In the genomic region with DNA sequence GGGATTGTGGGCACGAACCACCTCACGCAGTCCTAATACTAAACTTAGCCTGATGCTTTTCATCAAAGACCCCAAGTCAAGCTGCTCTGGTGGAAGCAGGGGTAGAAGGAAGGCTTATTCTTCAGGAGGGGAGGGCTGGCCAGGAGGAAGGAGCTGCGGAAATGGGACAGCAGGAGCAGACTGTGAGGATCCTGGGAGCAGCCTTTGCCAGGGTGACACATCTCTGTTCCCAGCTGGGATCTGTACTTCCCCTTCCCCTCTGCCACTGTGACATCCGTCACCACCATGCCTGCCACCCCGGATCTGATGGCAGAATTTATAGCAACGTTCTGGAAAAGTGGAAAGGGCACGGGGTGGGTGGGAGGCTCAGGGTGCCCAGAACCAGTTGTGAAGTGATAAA, we compare ENCODE assay signal across 22 mouse cellular contexts.
DNase-seq lines count a peak whose midpoint lies in the region; ATAC-seq and TF ChIP-seq lines count a peak whose summit lies in the region.
"Had no signal": no experiment of that assay in that cellular context is flagged by ENCODE, and none has a peak within 500 bp of the region (broad histone marks: within the 10 kb centered on the region; RNA-seq: fewer than 3 reads in every experiment).

No protein-coding gene starts in this region.

- 50% methylated on average over 7 of the region's 7 CpGs for WGBS in lung, postnatal 0 days

- no peak; the same call in 1 of the 2 replicates for TF ChIP-seq EP300 in lung, postnatal 0 days (IDR thresholded peaks at IDR 0.05)

- no peaks in the 10 kb centered on the region for H3K9me3 ChIP-seq in lung, postnatal 0 days (ENCODE audit: low read length)
- H3K9me3 ChIP-seq: embryonic facial prominence, embryonic 12.5 days; forebrain, embryonic 12.5 days; hindbrain, embryonic 13.5 days had no signal

- H3K4me1 ChIP-seq in lung, postnatal 0 days (ENCODE audit: insufficient read depth, low read depth, low read length), result no peaks in the 10 kb centered on the region
- H3K4me1 ChIP-seq: embryonic facial prominence, embryonic 12.5 days; hindbrain, embryonic 13.5 days had no signal

- H3K9ac ChIP-seq in lung, postnatal 0 days (replicated peaks; ENCODE audit: low read depth), result no peak overlapping the region
- H3K9ac ChIP-seq: embryonic facial prominence, embryonic 12.5 days; forebrain, embryonic 12.5 days; hindbrain, embryonic 13.5 days had no signal

- H3K4me2 ChIP-seq in lung, postnatal 0 days (replicated peaks; ENCODE audit: low read depth, low read length), result no peak overlapping the region
- H3K4me2 ChIP-seq: embryonic facial prominence, embryonic 12.5 days; forebrain, embryonic 12.5 days; hindbrain, embryonic 13.5 days had no signal

- DNase-seq in layer of hippocampus, adult 2 months (ENCODE audit: low spot score in 2 of 2), result peak in 1 of 2 experiments; percentile 30
- DNase-seq in layer of hippocampus, adult 11-12 months (ENCODE audit: low spot score), result no peak
- DNase-seq in brain, adult 2 months (ENCODE audit: low read depth, low spot score), result peak; percentile 17
- peak; percentile 54 for DNase-seq in lung, postnatal 0 days (ENCODE audit: low spot score)
- DNase-seq in lung, postnatal 36 days, result peak; percentile 21
- DNase-seq in urinary bladder, adult 18-20 months (ENCODE audit: low spot score in 2 of 2), result no peak
- no peak for DNase-seq in frontal cortex, adult 2 months (ENCODE audit: extremely low spot score in 1 of 2, low spot score in 1 of 2)
- DNase-seq: adrenal gland, adult 2 months; adrenal gland, postnatal 25 days; cerebellum, adult 8-10 months; cerebellum, postnatal 14 days; embryo, embryonic 11 days; gastrocnemius, postnatal 36 days; heart, adult 11 months; heart, postnatal 14 days had no signal

- peak overlapping the region; percentile 5; the same call in 1 of the 2 replicates for H3K27ac ChIP-seq in layer of hippocampus, adult 2 months
- no peak overlapping the region for H3K27ac ChIP-seq in lung, postnatal 0 days (ENCODE audit: low read length)
- H3K27ac ChIP-seq: embryonic facial prominence, embryonic 12.5 days; forebrain, embryonic 12.5 days; hindbrain, embryonic 13.5 days; hindbrain, postnatal 0 days had no signal

- no peaks in the 10 kb centered on the region for H3K36me3 ChIP-seq in lung, postnatal 0 days (ENCODE audit: insufficient read depth, low read length)
- H3K36me3 ChIP-seq: embryonic facial prominence, embryonic 12.5 days; forebrain, embryonic 12.5 days; hindbrain, embryonic 13.5 days had no signal

- no peak overlapping the region for H3K4me3 ChIP-seq in layer of hippocampus, adult 2 months
- H3K4me3 ChIP-seq in lung, postnatal 0 days (ENCODE audit: low read depth, low read length), result no peak overlapping the region
- H3K4me3 ChIP-seq: embryonic facial prominence, embryonic 12.5 days; forebrain, embryonic 12.5 days; hindbrain, embryonic 13.5 days had no signal

- no peaks in the 10 kb centered on the region for H3K27me3 ChIP-seq in lung, postnatal 0 days (replicated peaks; ENCODE audit: insufficient read depth, low read length)
- H3K27me3 ChIP-seq: CH12.LX; embryonic facial prominence, embryonic 12.5 days; Patski had no signal

- ATAC-seq in lung, postnatal 0 days, result peak; percentile 68
- ATAC-seq: forebrain, embryonic 16.5 days; hindbrain, postnatal 0 days; Patski had no signal

- TF ChIP-seq CTCF in layer of hippocampus, adult 2 months (conservative IDR thresholded peaks at IDR 0.05), result no peak
- TF ChIP-seq CTCF in lung, postnatal 0 days (IDR thresholded peaks at IDR 0.05), result no peak

Comparison
In these comparisons a context has a peak if more than half of its experiments do, and no peak if none do; other contexts are left out.
1. DNase-seq: peak in brain, adult 2 months (single experiment), lung, postnatal 0 days (single experiment) and lung, postnatal 36 days (single experiment); none in layer of hippocampus, adult 11-12 months (single experiment), urinary bladder, adult 18-20 months (0 of 2) and frontal cortex, adult 2 months (0 of 2).